8 mouse cellular contexts compared by ENCODE assay signal in the genomic region with DNA sequence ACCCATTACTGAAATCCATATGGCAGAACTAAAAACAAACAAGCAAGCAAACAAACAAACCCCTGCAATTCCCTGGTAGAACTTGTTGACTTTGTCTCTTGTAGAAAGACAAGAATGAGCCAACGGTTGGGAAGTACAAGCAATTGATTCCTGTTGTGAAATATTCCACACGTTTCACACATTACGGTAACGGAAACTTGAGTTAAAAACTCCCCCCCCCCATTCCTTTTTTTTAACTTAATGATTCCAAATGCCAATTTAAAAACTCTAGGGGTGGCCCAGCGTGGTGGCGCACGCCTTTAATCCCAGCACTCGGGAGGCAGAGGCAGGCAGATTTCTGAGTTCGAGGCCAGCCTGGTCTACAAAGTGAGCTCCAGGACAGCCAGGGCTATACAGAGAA. TPM values are rescaled to one million over a fixed set of nuclear protein-coding genes. Genes with fewer than 3 reads are reported as not detected.
DNase-seq lines count a peak whose midpoint lies in the region; ATAC-seq and TF ChIP-seq lines count a peak whose summit lies in the region.

A gene (minus strand): TSS at position 101 of the 400 bp plus-strand sequence.

- TF ChIP-seq POLR2A in spleen, adult 2 months (IDR thresholded peaks at IDR 0.05; ENCODE audit: low read depth, low read length) = no peak
- TF ChIP-seq POLR2A in embryonic fibroblast, embryonic 13.5 days (IDR thresholded peaks at IDR 0.05; ENCODE audit: low read depth, low read length) = no peak

- intact Hi-C loops in heart, postnatal 10 days (cut with DNase I) = loop anchor here (2.0 kb wide), 1 partner anchor 60 kb away; a partner anchor contains a TSS

- DNase-seq in spleen, adult 2 months (ENCODE audit: low read depth in 1 of 2, low spot score in 2 of 2) = no peak
- DNase-seq in spleen, adult 12 weeks (ENCODE audit: low spot score) = no peak
- DNase-seq in heart, postnatal 10 days = no peak
- no peak for DNase-seq in limb, embryonic 11.5 days (ENCODE audit: low spot score)
- DNase-seq in thymus, postnatal 14 days = no peak
- DNase-seq in cerebellum, adult 11 months = no peak

- ATAC-seq in limb, embryonic 11.5 days (ENCODE audit: insufficient number of reproducible peaks, low FRiP score, low TSS enrichment, low read depth) = no peak
- ATAC-seq in neutrophil, adult 5-6 weeks (ENCODE audit: extremely low read depth, insufficient number of reproducible peaks, low FRiP score, poor library complexity, severe bottlenecking) = no peak

- H3K9ac ChIP-seq in limb, embryonic 11.5 days (ENCODE audit: low read length) = peak within 1 kb of the TSS; percentile 89

- H3K27ac ChIP-seq in spleen, adult 2 months (ENCODE audit: insufficient read depth, low read length) = peak within 1 kb of the TSS; percentile 99
- peak within 1 kb of the TSS; percentile 89 for H3K27ac ChIP-seq in embryonic fibroblast, embryonic 13.5 days (ENCODE audit: insufficient read depth, low read length)
- peak within 1 kb of the TSS; percentile 97 for H3K27ac ChIP-seq in limb, embryonic 11.5 days (replicated peaks; ENCODE audit: low read depth, low read length)

- TF ChIP-seq CTCF in spleen, adult 2 months (IDR thresholded peaks at IDR 0.05; ENCODE audit: extremely low read depth, insufficient read depth, insufficient read length, insufficient replicate concordance) = no peak
- no peak for TF ChIP-seq CTCF in embryonic fibroblast, embryonic 13.5 days (IDR thresholded peaks at IDR 0.05; ENCODE audit: borderline replicate concordance, insufficient read depth, low read length)

- 78% methylated on average over 9 of the region's 9 CpGs for WGBS in spleen, adult 2 months
- WGBS in limb, embryonic 11.5 days = 84% methylated on average over 9 of the region's 9 CpGs

- H3K36me3 ChIP-seq in spleen, adult 2 months (ENCODE audit: control insufficient read depth, insufficient read depth, low read length) = no peaks in the 10 kb centered on the region
- H3K36me3 ChIP-seq in limb, embryonic 11.5 days (ENCODE audit: control insufficient read depth, insufficient read depth, low read length) = no peaks in the 10 kb centered on the region

- H3K4me3 ChIP-seq in spleen, adult 2 months (ENCODE audit: extremely low read depth, insufficient read depth, insufficient read length) = peak within 1 kb of the TSS; percentile 85
- peak within 1 kb of the TSS; percentile 51 for H3K4me3 ChIP-seq in embryonic fibroblast, embryonic 13.5 days (ENCODE audit: insufficient read depth, low read length)
- H3K4me3 ChIP-seq in limb, embryonic 11.5 days (ENCODE audit: low read depth, low read length) = peak within 1 kb of the TSS; percentile 69

- H3K4me1 ChIP-seq in spleen, adult 2 months (ENCODE audit: control insufficient read depth, insufficient read depth, insufficient read length) = peaks cover 5% of the 10 kb centered on the region; the same call in 1 of the 2 replicates
- H3K4me1 ChIP-seq in embryonic fibroblast, embryonic 13.5 days (ENCODE audit: control insufficient read depth, insufficient read depth, low read length) = peaks cover 6% of the 10 kb centered on the region; the same call in 1 of the 2 replicates
- peaks cover 3% of the 10 kb centered on the region; the same call in 1 of the 2 replicates for H3K4me1 ChIP-seq in limb, embryonic 11.5 days (ENCODE audit: control insufficient read depth, insufficient read depth, low read length)

- no peaks in the 10 kb centered on the region for H3K27me3 ChIP-seq in spleen, adult 2 months (ENCODE audit: control insufficient read depth, insufficient read depth, low read length)
- no peaks in the 10 kb centered on the region for H3K27me3 ChIP-seq in limb, embryonic 11.5 days (ENCODE audit: control insufficient read depth, insufficient read depth, low read length)

- peak within 1 kb of the TSS; percentile 69 for H3K4me2 ChIP-seq in limb, embryonic 11.5 days (ENCODE audit: low read depth, severe bottlenecking)

- H3K9me3 ChIP-seq in limb, embryonic 11.5 days (ENCODE audit: control insufficient read depth, low read length) = no peaks in the 10 kb centered on the region

RNA-seq across cellular contexts. Expression of the gene that starts here (rescaled TPM):
- polyA plus RNA-seq in spleen, adult 2 months (2012; rRNA removed) = 26.3 and 28.3 TPM in 2 replicates
- 57.3 and 70.6 TPM in 2 replicates for polyA plus RNA-seq in embryonic fibroblast, embryonic 13.5 days (2011; ENCODE audit: insufficient read length, low read depth, missing spikeins)
- total RNA-seq in heart, postnatal 10 days (2021) = 10 to 100 TPM; 95.1 to 96.9 TPM
- 126 and 130 TPM in 2 replicates for polyA plus RNA-seq in limb, embryonic 11.5 days (2014; fragmentation: Nextera tagmentation; extraction: Ambion mirVana)
- total RNA-seq in neutrophil, adult 5-6 weeks (2017) = 112 and 119 TPM in 2 replicates
